Comparison of ENCODE assay signal across 25 mouse cellular contexts in the genomic region with DNA sequence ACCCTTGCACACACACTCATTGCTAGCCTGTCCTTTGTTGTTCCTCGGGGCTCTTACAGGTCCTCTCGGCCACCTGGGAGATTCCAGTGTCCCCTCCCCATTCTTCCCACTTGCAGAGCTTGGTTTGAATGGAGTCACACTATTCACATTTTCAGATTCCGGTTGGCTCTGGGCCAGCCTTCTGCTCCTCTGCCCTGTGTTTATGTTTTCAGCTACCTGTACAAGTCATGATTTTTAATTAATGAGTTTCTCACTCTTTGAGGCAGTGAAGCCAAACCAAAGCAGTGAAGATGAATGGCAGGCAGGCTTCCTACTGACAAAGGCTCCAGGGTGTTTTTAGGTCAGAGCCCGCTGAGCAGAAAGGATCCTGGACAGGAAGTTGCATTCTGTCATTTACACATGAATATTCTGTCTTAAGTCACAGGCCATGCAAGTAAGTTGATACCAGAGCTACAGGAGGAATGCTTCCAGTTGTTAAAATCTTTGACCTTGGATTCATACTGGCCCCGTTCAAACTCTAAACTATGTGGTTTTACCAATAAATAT. TPM values are rescaled to one million over a fixed set of nuclear protein-coding genes. Genes with fewer than 3 reads are reported as not detected.
DNase-seq lines count a peak whose midpoint lies in the region; ATAC-seq and TF ChIP-seq lines count a peak whose summit lies in the region.
"Had no signal": no experiment of that assay in that cellular context is flagged by ENCODE, and none has a peak within 500 bp of the region (broad histone marks: within the 10 kb centered on the region; RNA-seq: fewer than 3 reads in every experiment).

No protein-coding gene starts in this region.

- 28% methylated on average over 5 of the region's 5 CpGs for WGBS in lung, embryonic 14.5 days

- H3K4me3 ChIP-seq in gastrocnemius, adult 2 months = no peak overlapping the region
- no peak overlapping the region for H3K4me3 ChIP-seq in lung, embryonic 14.5 days (ENCODE audit: low read depth, low read length)
- H3K4me3 ChIP-seq: forebrain, embryonic 10.5 days; heart, embryonic 10.5 days; intestine, embryonic 15.5 days; liver, embryonic 15.5 days; midbrain, embryonic 10.5 days; myocyte; neural tube, embryonic 13.5 days had no signal

- H3K4me1 ChIP-seq in lung, embryonic 14.5 days (ENCODE audit: insufficient read depth) = 0 out of 2 replicates have a peak, but pooled peaks cover 2% of the 10 kb centered on the region
- H3K4me1 ChIP-seq: liver, embryonic 15.5 days had no signal

- intact Hi-C loops in gastrocnemius, adult 2 months (cut with DNase I) = no loop called here

- H3K27ac ChIP-seq in gastrocnemius, adult 2 months = no peak overlapping the region
- no peak overlapping the region for H3K27ac ChIP-seq in lung, embryonic 14.5 days (ENCODE audit: low read depth)
- H3K27ac ChIP-seq: forebrain, embryonic 10.5 days; heart, embryonic 10.5 days; intestine, embryonic 15.5 days; liver, embryonic 15.5 days; midbrain, embryonic 10.5 days; neural tube, embryonic 13.5 days; stomach, postnatal 0 days had no signal

- H3K9ac ChIP-seq in lung, embryonic 14.5 days = no peak overlapping the region
- H3K9ac ChIP-seq: intestine, embryonic 15.5 days; liver, embryonic 15.5 days; neural tube, embryonic 13.5 days had no signal

- no peaks in the 10 kb centered on the region for H3K27me3 ChIP-seq in lung, embryonic 14.5 days (ENCODE audit: insufficient read depth, low read length)
- H3K27me3 ChIP-seq: intestine, embryonic 15.5 days; liver, embryonic 15.5 days; neural tube, embryonic 13.5 days had no signal

- no peaks in the 10 kb centered on the region for H3K36me3 ChIP-seq in lung, embryonic 14.5 days (ENCODE audit: insufficient read depth)
- H3K36me3 ChIP-seq: forebrain, embryonic 10.5 days; heart, embryonic 10.5 days; intestine, embryonic 15.5 days; liver, embryonic 15.5 days; midbrain, embryonic 10.5 days; neural tube, embryonic 13.5 days had no signal

- no peak overlapping the region for H3K4me2 ChIP-seq in lung, embryonic 14.5 days
- H3K4me2 ChIP-seq: intestine, embryonic 15.5 days; liver, embryonic 15.5 days; neural tube, embryonic 13.5 days had no signal

- ATAC-seq in lung, embryonic 14.5 days (ENCODE audit: insufficient read depth) = no peak
- ATAC-seq: hindbrain, embryonic 16.5 days; intestine, embryonic 15.5 days; lung, postnatal 0 days; midbrain, embryonic 16.5 days had no signal

- no peaks in the 10 kb centered on the region for H3K9me3 ChIP-seq in lung, embryonic 14.5 days (ENCODE audit: low read depth, low read length)
- H3K9me3 ChIP-seq: forebrain, embryonic 10.5 days; heart, embryonic 10.5 days; intestine, embryonic 15.5 days; liver, embryonic 15.5 days; midbrain, embryonic 10.5 days; neural tube, embryonic 13.5 days had no signal

- TF ChIP-seq CTCF in gastrocnemius, adult 2 months (IDR thresholded peaks at IDR 0.05) = no peak
- TF ChIP-seq CTCF in lung, embryonic 14.5 days (IDR thresholded peaks at IDR 0.05; ENCODE audit: low read depth) = no peak

- DNase-seq in gastrocnemius, postnatal 10 days = peak; percentile 8
- DNase-seq in gastrocnemius, adult 2 months = no peak
- peak; percentile 51 for DNase-seq in lung, embryonic 14.5 days
- no peak for DNase-seq in lung, postnatal 36 days
- DNase-seq in R1 (ENCODE audit: low read depth, low spot score) = peak; percentile 71
- peak; percentile 24 for DNase-seq in retina, embryonic 14.5 days (ENCODE audit: low spot score)
- no peak for DNase-seq in layer of hippocampus, adult 8-10 months (ENCODE audit: low spot score in 2 of 2)
- DNase-seq in ovary, adult 18-20 months (ENCODE audit: low spot score) = no peak
- DNase-seq: adrenal gland, adult 8-10 months; cerebellum, adult 8-10 months; left cerebral cortex, postnatal 4 days; liver; right cerebral cortex, postnatal 14 days; thymus, adult 2 months had no signal

RNA-seq across cellular contexts. Expression of gene Tsc22d2, which starts 36.9 kb away (rescaled TPM):
- total RNA-seq in gastrocnemius, postnatal 10 days (2021) = 10 to 100 TPM; 22.5 to 28.3 TPM
- 10 to 100 TPM; 22.6 to 22.9 TPM for total RNA-seq in gastrocnemius, adult 2 months (2021)
- 13.7 and 17.6 TPM in 2 replicates for polyA plus RNA-seq in lung, embryonic 14.5 days (2014; fragmentation: Nextera tagmentation; extraction: Ambion mirVana)
- total RNA-seq in layer of hippocampus, adult 8-10 months (2022) = 10 to 100 TPM; 38.3 to 39.8 (median 39.0) TPM

Comparison
In these comparisons a context has a peak if more than half of its experiments do, and no peak if none do; other contexts are left out.
1. DNase-seq: peak in gastrocnemius, postnatal 10 days (single experiment), lung, embryonic 14.5 days (single experiment), R1 (single experiment) and retina, embryonic 14.5 days (single experiment); none in gastrocnemius, adult 2 months (single experiment), lung, postnatal 36 days (single experiment), layer of hippocampus, adult 8-10 months (0 of 2) and ovary, adult 18-20 months (single experiment).